8 mouse cellular contexts compared by ENCODE assay signal in genomic region chr5:124213588-124214469, GRCm38 (mm10). TPM values are rescaled to one million over a fixed set of nuclear protein-coding genes. Genes with fewer than 3 reads are reported as not detected.
DNase-seq lines count a peak whose midpoint lies in the region; ATAC-seq and TF ChIP-seq lines count a peak whose summit lies in the region.

No protein-coding gene starts in this region.

- no peaks in the 10 kb centered on the region for H3K36me3 ChIP-seq in intestine, embryonic 14.5 days (ENCODE audit: control insufficient read depth, insufficient read depth, low read length)

- H3K4me2 ChIP-seq in intestine, embryonic 14.5 days (ENCODE audit: low read length) = no peak overlapping the region

- H3K4me1 ChIP-seq in intestine, embryonic 14.5 days (replicated peaks; ENCODE audit: control insufficient read depth, insufficient read depth, low read length) = no peaks in the 10 kb centered on the region

- H3K27ac ChIP-seq in layer of hippocampus, adult 2 months = peak overlapping the region; percentile 98
- peak overlapping the region; percentile 51; the same call in 1 of the 2 replicates for H3K27ac ChIP-seq in intestine, embryonic 14.5 days (ENCODE audit: low read depth)

- no peaks in the 10 kb centered on the region for H3K9me3 ChIP-seq in intestine, embryonic 14.5 days (ENCODE audit: control insufficient read depth, low read length)

- H3K27me3 ChIP-seq in intestine, embryonic 14.5 days (replicated peaks; ENCODE audit: control insufficient read depth, insufficient read depth, low read length) = no peaks in the 10 kb centered on the region

- H3K4me3 ChIP-seq in layer of hippocampus, adult 2 months = no peak overlapping the region
- no peak overlapping the region for H3K4me3 ChIP-seq in intestine, embryonic 14.5 days (ENCODE audit: low read depth, low read length)

- no peak overlapping the region for H3K9ac ChIP-seq in intestine, embryonic 14.5 days (ENCODE audit: low read length)

- WGBS in intestine, embryonic 14.5 days = 77% methylated on average over 13 of the region's 13 CpGs

- no peak for DNase-seq in layer of hippocampus, adult 2 months (ENCODE audit: low spot score in 2 of 2)
- DNase-seq in layer of hippocampus, adult 9-11 months = no peak
- peak; percentile 99 for DNase-seq in heart, adult 11 months
- no peak for DNase-seq in intestine, embryonic 14.5 days (ENCODE audit: low spot score)
- peak; percentile 76 to 86 for DNase-seq in lung, adult 18-20 months
- peak; percentile 81 for DNase-seq in thymus, postnatal 25 days
- DNase-seq in left cerebral cortex, adult 9 months (ENCODE audit: low spot score in 2 of 2) = no peak
- DNase-seq in gastrocnemius, postnatal 10 days = no peak

- no peak for TF ChIP-seq CTCF in layer of hippocampus, adult 2 months (conservative IDR thresholded peaks at IDR 0.05)

- no peak for ATAC-seq in intestine, embryonic 14.5 days (replicated peaks; ENCODE audit: low FRiP score, low TSS enrichment, low read depth)

RNA-seq across cellular contexts. Expression of gene Pitpnm2, which starts 35.7 kb away (rescaled TPM):
- 100 to 1,000 TPM; 379 to 394 TPM for total RNA-seq in layer of hippocampus, adult 2 months (2021)
- polyA plus RNA-seq in intestine, embryonic 14.5 days (2014; fragmentation: Nextera tagmentation; extraction: Ambion mirVana) = 6.2 and 6.7 TPM in 2 replicates
- 10 to 100 TPM; 20.8 to 25.4 TPM for total RNA-seq in gastrocnemius, postnatal 10 days (2021)

Comparison
In these comparisons a context has a peak if more than half of its experiments do, and no peak if none do; other contexts are left out.
1. DNase-seq: peak in heart, adult 11 months (single experiment), lung, adult 18-20 months (2 of 2) and thymus, postnatal 25 days (single experiment); none in layer of hippocampus, adult 2 months (0 of 2), layer of hippocampus, adult 9-11 months (single experiment), intestine, embryonic 14.5 days (single experiment), left cerebral cortex, adult 9 months (0 of 2) and gastrocnemius, postnatal 10 days (single experiment).
2. RNA of gene Pitpnm2, which starts 35.7 kb away (total RNA-seq): 379 to 394 TPM in layer of hippocampus, adult 2 months; 20.8 to 25.4 TPM in gastrocnemius, postnatal 10 days; every median in the first group is over 10 times any median in the second.